Mouse (Mus musculus) 416B (cell line): ENCODE measurements around the gene Cnfn.
A peak's percentile ranks its signal among the peaks of the same experiment; 100 is the strongest.
"Not testable (repeated sequence)": the region's sequence is repeated elsewhere in the genome, so short reads cannot be mapped to it uniquely, and the experiment has no call there.

Experiments
- DNase-seq: peaks from one replicate; pipeline ENCODE4 v3.0.0; 2011; ENCODE audit warnings: low read depth

The Cnfn gene

GRCm38 (mm10) chr7:25369058-25369749, at the start of gene Cnfn:
Gene Cnfn, minus strand, starts transcription at chr7:25369724.
- DNase-seq: no peak

- DNase-seq: peak; percentile 53
Observed at GRCm38 (mm10) chr7:25417597-25417996, 48.1 kb upstream of the Cnfn start.

GRCm38 (mm10) chr7:25412833-25413441, 43.4 kb upstream of the Cnfn start, which contains the start of gene Cxcl17:
Gene Cxcl17, minus strand, starts transcription at chr7:25412886.
- no peak for DNase-seq

GRCm38 (mm10) chr7:25411861-25412260, 42.3 kb upstream of the Cnfn start:
- DNase-seq: no peak

GRCm38 (mm10) chr7:25410969-25411615, 41.6 kb upstream of the Cnfn start:
- DNase-seq: no peak

- peak; percentile 90 for DNase-seq
Observed at GRCm38 (mm10) chr7:25409114-25409760, 39.7 kb upstream of the Cnfn start.

GRCm38 (mm10) chr7:25406468-25406867, 36.9 kb upstream of the Cnfn start:
- peak; percentile 64 for DNase-seq

GRCm38 (mm10) chr7:25402671-25403101, 33.2 kb upstream of the Cnfn start:
- DNase-seq: peak; percentile 85

GRCm38 (mm10) chr7:25401986-25402385, 32.5 kb upstream of the Cnfn start:
- no peak for DNase-seq

- no peak for DNase-seq
Observed at GRCm38 (mm10) chr7:25401551-25401950, 32.0 kb upstream of the Cnfn start.

GRCm38 (mm10) chr7:25399028-25399427, 29.5 kb upstream of the Cnfn start:
- not testable (repeated sequence) for DNase-seq

GRCm38 (mm10) chr7:25398610-25399009, 29.1 kb upstream of the Cnfn start, which contains the start of gene Lipe:
Gene Lipe, minus strand, starts transcription at chr7:25398710.
- DNase-seq: no peak

GRCm38 (mm10) chr7:25396621-25397020, 27.1 kb upstream of the Cnfn start:
- DNase-seq: no peak

GRCm38 (mm10) chr7:25395558-25396521, 26.3 kb upstream of the Cnfn start:
- peak; percentile 98 for DNase-seq

- DNase-seq: peak; percentile 66
Observed at GRCm38 (mm10) chr7:25395186-25395557, 25.6 kb upstream of the Cnfn start.

GRCm38 (mm10) chr7:25394754-25395153, 25.2 kb upstream of the Cnfn start:
- DNase-seq: no peak

- DNase-seq: no peak
Observed at GRCm38 (mm10) chr7:25393451-25394210, 24.1 kb upstream of the Cnfn start.

GRCm38 (mm10) chr7:25392851-25393250, 23.3 kb upstream of the Cnfn start:
- no peak for DNase-seq

- DNase-seq: no peak
Observed at GRCm38 (mm10) chr7:25391856-25392453, 22.4 kb upstream of the Cnfn start.

- DNase-seq: no peak
Observed at GRCm38 (mm10) chr7:25390986-25391385, 21.5 kb upstream of the Cnfn start.
